Mouse (Mus musculus): ENCODE results near the gene B4galnt3.

DNA sequence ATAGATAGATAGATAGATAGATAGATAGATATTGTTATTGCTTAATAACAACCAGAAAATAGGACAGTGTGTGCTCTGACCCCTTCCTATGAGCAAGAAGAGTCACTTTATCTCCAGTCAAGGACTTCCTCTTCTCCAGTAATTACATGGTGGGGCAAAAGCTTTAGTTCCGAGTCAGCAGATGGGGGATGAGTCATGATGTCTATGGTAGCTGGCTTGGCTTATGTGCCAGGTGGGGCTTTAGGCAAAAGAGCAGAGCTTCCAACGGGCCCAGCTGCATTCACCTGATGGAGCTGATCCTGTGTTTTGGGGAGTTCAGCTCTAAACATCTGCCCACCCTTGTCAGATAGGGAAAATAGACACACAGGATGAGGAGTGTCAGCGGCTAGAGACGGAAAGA lies 138.8 kb downstream of the B4galnt3 start:
- TF ChIP-seq CTCF (IDR thresholded peaks at IDR 0.05; ENCODE audit: insufficient read depth, low read depth, low read length) (no peak), POLR2A (IDR thresholded peaks at IDR 0.05; ENCODE audit: insufficient read depth, low read depth, low read length) (no peak)

Data from olfactory bulb, adult 2 months (tissue).